Mouse (Mus musculus) forebrain, embryonic 11.5 days (tissue): ENCODE results near the gene Palld. TPM values are rescaled to one million over a fixed set of nuclear protein-coding genes. Genes with fewer than 3 reads are reported as not detected.

Source experiments
- ATAC-seq: fragments of 200-750 bp; cut with Nextera tagmentation; replicated peaks from 2 replicates; pipeline ENCODE4 v1.8.0; 2017; ENCODE audit warnings: moderate TSS enrichment; ENCODE audit not compliant: low FRiP score
- DNase-seq: peaks from one replicate; pipeline ENCODE4 v3.0.0-alpha.2; 2017; ENCODE audit warnings: low spot score
- H3K27ac ChIP-seq: fragments of 300-500 bp; sonication (generic); 2 replicates; pipeline ENCODE4 v1.5.1; 2014; ENCODE audit warnings: low read depth, low read length
- H3K27me3 ChIP-seq: fragments of 300-500 bp; sonication (generic); 2 replicates; pipeline ENCODE4 v1.6.1; 2014; ENCODE audit warnings: mild to moderate bottlenecking, low read length, mixed read lengths; ENCODE audit not compliant: control insufficient read depth, insufficient read depth
- H3K36me3 ChIP-seq: fragments of 300-500 bp; sonication (generic); 2 replicates; pipeline ENCODE4 v1.6.1; 2014; ENCODE audit warnings: mild to moderate bottlenecking, low read length, moderate library complexity, mixed read lengths; ENCODE audit not compliant: control insufficient read depth, insufficient read depth
- H3K4me1 ChIP-seq: fragments of 300-500 bp; sonication (generic); replicated peaks from 2 replicates; pipeline ENCODE4 v1.6.1; 2014; ENCODE audit warnings: low read length, mixed read lengths; ENCODE audit not compliant: control insufficient read depth, insufficient read depth
- H3K4me2 ChIP-seq: fragments of 300-500 bp; sonication (generic); 2 replicates; pipeline ENCODE4 v1.6.1; 2014; ENCODE audit warnings: low read depth, mild to moderate bottlenecking, low read length, moderate library complexity, mixed read lengths; ENCODE audit not compliant: severe bottlenecking
- H3K4me3 ChIP-seq: fragments of 300-500 bp; sonication (generic); 2 replicates; pipeline ENCODE4 v1.5.1; 2014; ENCODE audit warnings: low read depth, low read length
- H3K9ac ChIP-seq: fragments of 300-500 bp; sonication (generic); 2 replicates; pipeline ENCODE4 v1.6.1; 2014; ENCODE audit warnings: low read length
- H3K9me3 ChIP-seq: fragments of 300-500 bp; sonication (generic); 2 replicates; pipeline ENCODE4 v1.6.1; 2016; ENCODE audit warnings: low read length, mixed read lengths; ENCODE audit not compliant: control insufficient read depth
- WGBS: fragments of 180-500 bp; shearing (Covaris S2); extraction: QIAGEN DNeasy Blood & Tissue Kit; methylation state at CpG from one replicate; pipeline ENCODE4 v1.1.7; 2014; 5-methylcytosine and 5-hydroxymethylcytosine counted together
- polyA plus RNA-seq: library from polyadenylated mRNA; unstranded; fragments of >200 nt; fragmentation: Nextera tagmentation; extraction: Ambion mirVana; gene quantifications from 2 replicates; pipeline ENCODE4 v1.2.1, GENCODE M21; 2014

Gene Palld
- polyA plus RNA-seq, 1 experiment from 2014 or later, result 56.7 TPM

- no peaks in the 10 kb centered on the region for H3K36me3 ChIP-seq
- DNase-seq (no peak), ATAC-seq (no peak)
- 78% methylated on average over 5 of the region's 5 CpGs for WGBS
- no peak overlapping the region for H3K9ac ChIP-seq
- no peak overlapping the region for H3K4me3 ChIP-seq
- no peaks in the 10 kb centered on the region for H3K4me1 ChIP-seq
- no peak overlapping the region for H3K4me2 ChIP-seq
- no peaks in the 10 kb centered on the region for H3K27me3 ChIP-seq
- H3K27ac ChIP-seq, result no peak overlapping the region
- H3K9me3 ChIP-seq, result no peaks in the 10 kb centered on the region
Observed at GRCm38 (mm10) chr8:61847494-61847893, 55.0 kb downstream of the Palld start.

- 83% methylated on average over 2 of the region's 2 CpGs for WGBS
Observed at GRCm38 (mm10) chr8:61844992-61845391, 57.5 kb downstream of the Palld start.

GRCm38 (mm10) chr8:61844575-61844974 is 57.9 kb downstream of the Palld start:
- ATAC-seq (no peak), DNase-seq (no peak)
- no peak overlapping the region for H3K4me3 ChIP-seq
- no peaks in the 10 kb centered on the region for H3K9me3 ChIP-seq
- 77% methylated on average over 4 of the region's 4 CpGs for WGBS
- H3K4me1 ChIP-seq, result no peaks in the 10 kb centered on the region
- no peak overlapping the region for H3K4me2 ChIP-seq
- no peak overlapping the region for H3K9ac ChIP-seq
- H3K36me3 ChIP-seq, result no peaks in the 10 kb centered on the region
- H3K27ac ChIP-seq, result no peak overlapping the region
- H3K27me3 ChIP-seq, result no peaks in the 10 kb centered on the region

More at GRCm38 (mm10) chr8:61844992-61845391, 57.5 kb downstream of the Palld start:
- H3K4me2 ChIP-seq, result no peak overlapping the region
- ATAC-seq (no peak), DNase-seq (no peak)
- H3K36me3 ChIP-seq, result no peaks in the 10 kb centered on the region
- H3K9ac ChIP-seq, result no peak overlapping the region
- no peaks in the 10 kb centered on the region for H3K9me3 ChIP-seq
- no peaks in the 10 kb centered on the region for H3K27me3 ChIP-seq
- no peak overlapping the region for H3K4me3 ChIP-seq
- H3K27ac ChIP-seq, result no peak overlapping the region
- no peaks in the 10 kb centered on the region for H3K4me1 ChIP-seq

- ATAC-seq (no peak), DNase-seq (no peak)
- Histone ChIP-seq H3K36me3 (no peaks in the 10 kb centered on the region), H3K27me3 (no peaks in the 10 kb centered on the region), H3K27ac (no peak overlapping the region), H3K9me3 (no peaks in the 10 kb centered on the region), H3K4me3 (no peak overlapping the region), H3K4me2 (no peak overlapping the region), H3K4me1 (no peaks in the 10 kb centered on the region), H3K9ac (no peak overlapping the region)
- WGBS, result 86% methylated on average over 8 of the region's 8 CpGs
Observed at GRCm38 (mm10) chr8:61843776-61844175, 58.7 kb downstream of the Palld start.

GRCm38 (mm10) chr8:61833211-61833610 is 69.3 kb downstream of the Palld start:
- 88% methylated on average over 3 of the region's 3 CpGs for WGBS
- Histone ChIP-seq H3K4me2 (no peak overlapping the region), H3K4me1 (no peaks in the 10 kb centered on the region), H3K36me3 (no peaks in the 10 kb centered on the region), H3K9me3 (no peaks in the 10 kb centered on the region), H3K9ac (no peak overlapping the region), H3K27ac (no peak overlapping the region), H3K4me3 (no peak overlapping the region), H3K27me3 (no peaks in the 10 kb centered on the region)
- ATAC-seq, result no peak
- DNase-seq, result no peak

- Histone ChIP-seq H3K27ac (no peak overlapping the region), H3K9ac (no peak overlapping the region), H3K27me3 (no peaks in the 10 kb centered on the region), H3K9me3 (no peaks in the 10 kb centered on the region), H3K4me3 (no peak overlapping the region), H3K4me1 (no peaks in the 10 kb centered on the region), H3K4me2 (no peak overlapping the region), H3K36me3 (no peaks in the 10 kb centered on the region)
- WGBS, result 84% methylated on average over 4 of the region's 4 CpGs
- DNase-seq, result no peak
- no peak for ATAC-seq
Observed at GRCm38 (mm10) chr8:61831944-61832343, 70.5 kb downstream of the Palld start.

GRCm38 (mm10) chr8:61830821-61831220 is 71.7 kb downstream of the Palld start:
- H3K4me2 ChIP-seq, result no peak overlapping the region
- no peaks in the 10 kb centered on the region for H3K9me3 ChIP-seq
- H3K9ac ChIP-seq, result no peak overlapping the region
- H3K36me3 ChIP-seq, result no peaks in the 10 kb centered on the region
- DNase-seq, result no peak
- no peak overlapping the region for H3K27ac ChIP-seq
- no peak overlapping the region for H3K4me3 ChIP-seq
- H3K4me1 ChIP-seq, result no peaks in the 10 kb centered on the region
- 70% methylated on average over 6 of the region's 6 CpGs for WGBS
- no peaks in the 10 kb centered on the region for H3K27me3 ChIP-seq
- no peak for ATAC-seq

GRCm38 (mm10) chr8:61824563-61824962 is 77.9 kb downstream of the Palld start:
- Histone ChIP-seq H3K9ac (no peak overlapping the region), H3K9me3 (no peaks in the 10 kb centered on the region), H3K4me2 (no peak overlapping the region), H3K27me3 (no peaks in the 10 kb centered on the region), H3K4me3 (no peak overlapping the region), H3K27ac (no peak overlapping the region), H3K4me1 (no peaks in the 10 kb centered on the region), H3K36me3 (no peaks in the 10 kb centered on the region)
- ATAC-seq (no peak), DNase-seq (no peak)
- WGBS, result 89% methylated on average over 3 of the region's 3 CpGs

- H3K4me3 ChIP-seq, result no peak overlapping the region
- 68% methylated on average over 5 of the region's 5 CpGs for WGBS
- H3K36me3 ChIP-seq, result no peaks in the 10 kb centered on the region
- H3K4me1 ChIP-seq, result no peaks in the 10 kb centered on the region
- DNase-seq, result no peak
- H3K9ac ChIP-seq, result no peak overlapping the region
- H3K9me3 ChIP-seq, result no peaks in the 10 kb centered on the region
- no peak overlapping the region for H3K4me2 ChIP-seq
- no peak for ATAC-seq
- H3K27ac ChIP-seq, result no peak overlapping the region
- no peaks in the 10 kb centered on the region for H3K27me3 ChIP-seq
Observed at GRCm38 (mm10) chr8:61823157-61823556, 79.3 kb downstream of the Palld start.
